Mouse (Mus musculus) adrenal gland, postnatal 10 days (tissue): Measurements from ENCODE around the gene Edem2. TPM values are rescaled to one million over a fixed set of nuclear protein-coding genes. Genes with fewer than 3 reads are reported as not detected.

ENCODE experiments used
- DNase-seq: peaks from one replicate; pipeline ENCODE4 v3.0.0; 2021; ENCODE audit warnings: mixed read lengths
- long read RNA-seq, 2 experiments: library from polyadenylated mRNA; stranded (forward); transcript quantifications; one replicate each; pipeline ENCODE4 v2.0.0; 2021
- total RNA-seq, 2 experiments: library from RNA; stranded (reverse); gene quantifications; 2 replicates each; pipeline ENCODE4 v1.2.3; 2021

Gene Edem2
- total RNA-seq, result 10 to 100 TPM; 32.0 to 39.6 TPM
- long read RNA-seq, experiment 1, transcript Edem2-201 (11 exons, 2,290 nt), result major isoform, 119 of 156 reads
- long read RNA-seq, experiment 1, partial matches to known transcripts, result 25 of 156 reads
- long read RNA-seq, experiment 1, other reads (novel, unspliced or antisense), result 12 of 156 reads
- long read RNA-seq, experiment 2, transcript Edem2-201 (11 exons, 2,290 nt), result major isoform, 41 of 69 reads
- long read RNA-seq, experiment 2, partial matches to known transcripts, result 18 of 69 reads
- long read RNA-seq, experiment 2, other reads (novel, unspliced or antisense), result 10 of 69 reads

DNA sequence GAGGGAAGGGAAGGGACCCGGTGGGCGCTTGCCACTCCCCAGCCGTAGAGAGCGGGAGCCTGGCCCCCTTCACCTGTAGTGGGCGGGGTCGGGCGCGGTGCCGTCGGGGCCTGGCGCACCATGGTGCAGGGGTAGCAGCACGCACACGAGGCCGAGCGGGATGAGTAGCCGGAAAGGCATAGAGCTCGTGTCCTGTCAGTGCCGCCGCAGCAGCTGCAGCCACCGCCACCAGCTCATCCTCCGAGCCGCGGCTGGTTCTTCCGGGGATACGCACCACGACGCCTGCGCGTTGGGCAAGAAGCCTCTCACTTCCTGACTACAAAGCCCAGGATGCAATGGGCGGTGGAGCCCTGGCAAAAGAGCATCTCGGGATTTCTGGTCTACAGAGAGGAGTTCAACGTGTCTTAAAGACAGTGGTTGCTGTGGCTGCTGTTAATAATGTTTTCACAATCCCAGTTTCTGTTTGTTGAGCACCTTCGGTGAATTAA lies at the start of gene Edem2:
Gene Edem2 (minus strand): TSS at position 318 of the 488 bp plus-strand sequence.
- peak; percentile 94 for DNase-seq

DNA sequence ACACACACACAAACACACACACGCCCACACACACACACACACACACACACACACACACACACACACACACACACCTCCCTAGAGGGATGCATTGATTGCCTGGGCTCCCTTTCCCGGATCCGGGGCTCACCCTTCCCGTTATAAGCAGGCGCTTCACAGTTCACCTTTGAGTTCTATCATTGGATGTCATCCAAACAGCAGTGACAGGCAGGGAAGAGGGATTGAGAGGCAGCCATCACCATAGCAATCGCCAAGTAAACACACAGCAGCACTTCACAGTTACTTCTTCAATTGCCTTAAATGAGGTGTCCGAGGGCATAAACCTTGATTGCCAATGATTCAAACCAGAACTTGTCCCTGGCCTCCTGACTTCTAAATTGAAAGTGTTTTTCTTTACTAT lies 49.8 kb upstream of the Edem2 start:
- no peak for DNase-seq

DNA sequence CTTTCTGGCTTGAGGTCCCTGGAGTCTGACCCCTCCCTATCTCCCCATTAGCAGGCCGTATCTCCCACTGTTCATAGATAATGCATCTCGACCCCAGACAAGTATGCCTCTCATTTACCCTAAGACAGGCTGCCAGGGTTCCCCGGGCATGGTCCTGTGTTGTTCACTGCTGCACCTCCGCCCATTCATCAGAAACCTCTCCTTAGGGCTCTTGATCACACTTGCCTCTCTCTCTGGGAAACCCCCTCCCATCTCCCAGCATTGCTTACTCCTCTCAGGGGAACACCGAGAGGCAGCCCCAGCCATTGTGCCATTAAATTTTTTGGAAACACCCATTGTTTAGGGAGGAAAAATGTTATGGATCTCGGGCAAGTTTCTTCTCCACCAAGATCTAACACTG lies 48.7 kb upstream of the Edem2 start:
- DNase-seq, result no peak

DNA sequence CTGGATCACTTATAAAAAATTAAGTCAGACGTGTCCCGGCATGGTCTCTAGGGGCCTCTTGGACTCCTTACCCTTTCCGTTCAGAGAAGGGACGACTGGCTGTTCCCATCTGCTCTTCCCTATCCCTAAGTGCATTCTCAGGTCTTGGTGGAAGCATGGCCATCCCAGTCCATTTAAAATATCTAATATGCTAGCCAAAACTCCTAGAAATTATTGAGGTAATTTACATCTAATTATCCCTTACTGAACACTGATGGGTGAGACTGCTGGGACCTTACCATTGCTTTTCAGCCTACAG lies 48.4 kb upstream of the Edem2 start:
- no peak for DNase-seq

DNA sequence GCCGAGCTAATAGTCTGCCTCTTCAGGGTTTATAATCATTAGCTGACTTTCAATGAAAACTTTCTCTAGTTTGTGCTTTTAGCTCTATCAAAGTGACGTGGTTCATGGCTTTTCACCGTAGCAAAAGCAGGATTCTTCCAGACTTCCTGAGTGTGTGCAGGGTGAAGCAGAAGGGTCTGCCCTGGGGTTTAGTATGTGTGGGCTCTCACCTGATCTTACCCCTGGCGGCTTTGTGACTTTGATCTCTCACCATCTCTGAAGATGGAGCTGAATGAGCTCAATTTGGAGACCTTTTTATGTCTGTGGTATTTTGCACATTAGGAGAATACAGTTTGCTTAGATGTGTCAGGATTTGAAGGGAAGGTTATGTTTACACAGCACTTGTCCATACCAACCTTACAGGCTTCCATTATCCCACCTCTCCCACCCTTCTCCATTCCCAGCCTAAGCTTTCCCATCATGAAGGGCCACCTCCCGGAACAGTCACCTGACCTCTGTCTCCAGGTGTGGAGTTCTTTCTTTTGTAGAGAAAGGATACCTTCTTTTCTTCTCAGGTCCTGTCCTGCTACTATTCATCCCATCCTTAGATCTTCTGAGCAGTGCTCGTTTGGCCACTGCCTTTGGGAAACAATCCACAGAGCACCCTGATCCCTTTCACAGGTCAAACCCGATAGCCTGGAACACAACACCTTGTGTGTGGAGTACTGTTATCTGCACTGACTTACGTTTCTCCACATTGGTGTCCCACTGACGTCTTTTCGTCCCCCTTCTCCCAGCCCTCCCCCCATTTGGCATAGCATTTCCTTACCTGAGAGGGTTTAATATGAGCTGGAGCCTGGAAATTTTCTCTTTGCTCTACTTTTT lies 47.8 kb upstream of the Edem2 start:
- DNase-seq, result no peak

DNA sequence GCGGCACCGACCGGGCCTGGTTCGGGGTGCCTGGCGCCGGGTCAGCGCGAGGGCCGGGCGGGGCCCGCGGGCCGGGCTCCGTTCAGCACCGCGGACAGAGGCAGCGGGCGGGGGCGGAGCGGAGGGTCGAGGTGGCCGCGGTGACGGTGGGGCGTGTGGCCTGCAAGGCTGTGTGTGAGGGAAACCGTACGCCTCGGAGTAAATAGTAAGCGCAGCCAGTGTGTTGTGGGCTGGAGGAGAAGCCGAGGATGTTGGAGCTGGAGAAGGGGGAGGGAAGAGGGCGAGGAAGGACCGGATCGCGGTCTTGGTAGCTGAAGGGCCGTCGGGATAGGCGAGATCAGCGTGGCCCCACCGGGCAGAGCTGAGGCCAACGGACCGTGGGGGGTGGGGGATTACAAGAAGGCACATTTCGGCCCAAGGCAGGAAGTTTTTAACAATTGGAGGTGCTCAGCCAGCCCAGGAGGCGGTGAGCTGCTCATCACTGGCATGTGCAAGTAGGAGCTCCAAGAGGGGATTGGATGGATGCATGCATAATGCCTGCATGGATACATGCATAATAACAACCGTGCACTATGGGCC lies 46.5 kb upstream of the Edem2 start:
- peak; percentile 89 for DNase-seq

DNA sequence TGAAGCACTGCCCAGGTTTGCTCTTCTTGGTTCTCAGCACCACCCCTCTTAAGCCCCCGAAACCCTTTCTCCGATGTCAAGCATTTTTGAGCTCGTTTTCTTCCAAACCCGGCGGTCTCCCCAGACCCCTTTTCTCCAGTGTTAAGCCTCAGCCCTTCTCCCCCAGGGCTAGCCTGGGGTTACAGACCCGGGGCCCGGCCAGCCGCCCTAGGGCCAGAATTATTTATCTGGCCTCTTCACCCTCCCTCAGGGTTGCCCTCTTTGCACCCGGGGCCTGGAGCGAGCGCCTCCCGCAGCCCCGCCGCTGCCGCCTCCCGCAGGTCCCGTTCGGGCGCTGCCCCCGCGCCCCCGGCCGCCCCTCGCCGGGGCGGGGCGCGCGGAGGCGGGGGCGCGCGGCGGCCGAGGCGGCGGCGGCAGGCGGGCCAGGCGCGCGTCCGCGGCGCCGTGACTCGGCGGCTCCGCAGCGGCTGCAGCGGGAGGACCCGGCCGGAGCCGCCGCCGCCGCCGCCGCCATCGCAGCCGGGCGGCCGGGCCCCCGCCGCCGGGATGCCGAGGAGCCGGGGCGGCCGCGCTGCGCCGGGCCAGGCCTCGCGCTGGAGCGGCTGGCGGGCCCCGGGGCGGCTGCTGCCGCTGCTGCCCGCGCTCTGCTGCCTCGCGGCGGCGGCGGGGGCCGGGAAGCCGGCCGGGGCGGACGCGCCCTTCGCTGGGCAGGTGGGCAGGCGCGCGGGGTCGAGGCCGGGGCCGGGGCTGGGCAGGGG lies 45.8 kb upstream of the Edem2 start, which contains the start of gene Mmp24:
Gene Mmp24 (plus strand): TSS at position 416 of the 758 bp plus-strand sequence.
- DNase-seq, result no peak

DNA sequence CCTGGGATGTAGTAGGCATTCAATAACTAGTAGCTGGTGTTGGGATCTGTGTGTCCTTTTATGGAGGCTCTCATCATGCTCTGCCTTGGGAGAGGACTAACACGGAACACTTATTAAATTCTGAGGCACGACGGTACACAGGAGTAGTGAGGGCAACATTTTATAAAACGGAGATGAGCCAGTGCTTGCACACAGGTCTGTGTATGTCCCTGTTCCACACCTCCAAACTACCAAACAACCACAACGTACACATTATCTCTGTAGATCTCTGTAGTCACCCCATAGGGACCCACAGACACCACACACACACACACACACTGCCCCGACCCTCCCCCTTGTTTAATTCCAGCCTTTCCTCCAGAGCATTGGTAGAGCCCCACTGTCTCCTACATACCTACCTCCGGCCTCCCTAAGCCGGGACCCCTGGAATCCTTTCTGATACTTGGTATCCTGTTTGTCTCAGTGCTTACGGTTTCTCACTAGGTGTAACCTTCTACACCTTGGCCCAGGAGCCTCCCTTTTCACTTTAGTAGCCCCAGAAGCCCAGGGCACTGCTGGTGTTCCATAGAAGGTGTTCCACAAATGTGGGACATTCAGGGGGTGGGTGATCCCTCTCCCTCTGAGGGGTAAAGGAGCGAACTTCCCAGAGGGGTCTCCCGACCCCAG lies 45.1 kb upstream of the Edem2 start:
- no peak for DNase-seq

DNA sequence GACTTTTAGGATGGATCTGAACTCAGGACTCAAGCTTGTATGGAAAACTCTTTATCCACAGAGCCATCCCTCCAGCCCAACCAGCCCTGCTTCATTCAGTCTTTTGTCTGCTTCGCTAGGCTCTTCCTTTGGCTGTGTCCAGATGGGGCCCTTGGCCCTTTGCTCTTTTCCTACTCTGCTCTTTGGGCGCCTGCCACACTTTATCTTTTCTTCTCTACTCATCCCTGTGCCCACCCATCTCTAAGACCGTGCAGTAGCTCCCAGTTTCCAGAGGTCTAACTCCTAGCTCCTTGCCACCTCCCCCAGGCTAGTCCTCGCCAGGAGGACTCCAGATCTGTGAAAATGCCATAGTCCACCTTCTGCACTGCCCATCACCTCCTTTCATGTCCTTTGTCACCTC lies 44.4 kb upstream of the Edem2 start:
- DNase-seq, result no peak

DNA sequence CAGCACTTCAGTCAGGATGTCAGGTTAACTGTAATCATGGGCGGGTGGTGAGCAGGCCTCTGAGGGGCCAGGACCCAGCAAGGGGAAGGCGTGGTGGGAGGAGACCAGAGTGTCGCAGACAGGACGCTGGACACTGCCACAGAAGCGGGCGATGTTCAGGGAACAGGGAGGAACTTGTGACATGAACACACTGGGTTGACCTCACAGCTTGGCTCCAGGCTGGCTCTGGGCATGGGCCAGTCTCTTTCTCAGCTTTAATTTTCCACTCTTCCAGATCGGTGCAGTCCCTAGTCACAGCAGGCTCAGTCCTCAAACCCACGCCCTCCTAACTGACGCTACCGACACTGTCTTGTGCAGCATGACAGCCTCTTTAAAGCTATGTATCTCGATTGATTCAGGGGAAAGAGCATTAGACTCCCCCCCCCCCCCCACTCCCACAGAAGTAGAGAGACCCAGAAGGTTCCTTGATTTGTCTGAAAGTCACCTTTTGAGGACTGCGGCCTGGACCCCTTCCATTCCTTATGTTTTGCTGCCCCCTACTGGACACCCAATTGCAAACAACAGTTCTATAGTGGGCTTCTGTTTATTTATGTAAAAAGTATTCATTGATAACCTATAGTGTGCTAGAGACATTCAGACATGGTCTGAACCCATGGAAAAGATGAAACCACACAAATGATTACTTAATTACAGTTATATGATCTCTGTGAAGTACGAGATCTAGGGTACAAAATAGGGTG lies 35.6 kb upstream of the Edem2 start:
- DNase-seq, result peak; percentile 86

DNA sequence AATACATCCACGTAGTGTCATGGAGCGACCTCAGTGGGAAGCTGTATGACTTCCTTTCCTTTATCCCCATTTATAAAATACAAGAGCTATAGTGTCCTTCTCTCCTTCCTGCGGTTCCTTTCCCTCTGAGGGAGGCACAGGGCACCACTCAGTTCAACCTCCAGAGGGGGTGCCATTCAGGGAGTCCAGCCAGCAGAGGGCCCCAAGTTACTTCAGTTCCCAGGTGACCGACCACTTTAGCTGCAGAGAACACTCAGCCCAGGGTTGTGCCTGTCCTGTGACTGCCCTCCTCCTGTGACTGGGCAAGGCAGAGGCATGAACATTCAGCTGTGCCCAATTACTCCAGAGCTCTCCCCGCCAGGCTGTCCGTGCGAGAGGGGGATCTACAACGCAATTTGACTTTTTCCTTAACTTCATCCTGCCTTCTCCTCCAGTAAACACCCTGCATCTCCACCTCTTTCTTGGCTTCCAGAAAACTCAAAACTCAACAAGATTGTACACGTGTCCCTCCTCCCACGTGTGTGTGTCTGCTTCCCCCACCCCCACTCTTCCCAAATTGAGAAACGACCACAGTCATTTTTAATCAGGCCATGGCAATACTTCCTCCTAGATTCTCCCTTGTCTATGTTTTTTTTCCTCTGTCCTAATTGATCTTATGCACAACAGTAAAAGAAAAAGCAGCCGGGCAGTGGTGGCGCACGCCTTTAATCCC lies 27.7 kb upstream of the Edem2 start:
- DNase-seq, result no peak

DNA sequence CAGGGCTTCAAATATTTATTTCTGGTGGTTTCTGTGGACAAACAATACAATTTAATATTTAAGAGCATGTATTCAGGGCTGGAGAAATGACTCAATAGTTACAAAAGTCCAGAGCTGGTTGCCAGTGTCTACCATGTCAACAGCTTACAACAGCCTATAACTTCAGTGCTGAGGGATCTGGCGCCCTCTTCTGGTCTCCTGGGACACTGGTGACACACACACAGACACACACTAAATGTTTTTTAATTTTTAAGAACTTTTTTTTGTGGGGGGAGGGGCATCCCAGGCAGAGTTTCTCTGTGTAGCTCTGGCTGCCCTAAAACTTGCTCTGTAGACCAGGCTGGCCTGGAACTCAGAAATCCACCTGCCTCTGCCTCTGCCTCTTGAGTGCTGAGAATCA lies 26.5 kb upstream of the Edem2 start:
- peak; percentile 84 for DNase-seq

DNA sequence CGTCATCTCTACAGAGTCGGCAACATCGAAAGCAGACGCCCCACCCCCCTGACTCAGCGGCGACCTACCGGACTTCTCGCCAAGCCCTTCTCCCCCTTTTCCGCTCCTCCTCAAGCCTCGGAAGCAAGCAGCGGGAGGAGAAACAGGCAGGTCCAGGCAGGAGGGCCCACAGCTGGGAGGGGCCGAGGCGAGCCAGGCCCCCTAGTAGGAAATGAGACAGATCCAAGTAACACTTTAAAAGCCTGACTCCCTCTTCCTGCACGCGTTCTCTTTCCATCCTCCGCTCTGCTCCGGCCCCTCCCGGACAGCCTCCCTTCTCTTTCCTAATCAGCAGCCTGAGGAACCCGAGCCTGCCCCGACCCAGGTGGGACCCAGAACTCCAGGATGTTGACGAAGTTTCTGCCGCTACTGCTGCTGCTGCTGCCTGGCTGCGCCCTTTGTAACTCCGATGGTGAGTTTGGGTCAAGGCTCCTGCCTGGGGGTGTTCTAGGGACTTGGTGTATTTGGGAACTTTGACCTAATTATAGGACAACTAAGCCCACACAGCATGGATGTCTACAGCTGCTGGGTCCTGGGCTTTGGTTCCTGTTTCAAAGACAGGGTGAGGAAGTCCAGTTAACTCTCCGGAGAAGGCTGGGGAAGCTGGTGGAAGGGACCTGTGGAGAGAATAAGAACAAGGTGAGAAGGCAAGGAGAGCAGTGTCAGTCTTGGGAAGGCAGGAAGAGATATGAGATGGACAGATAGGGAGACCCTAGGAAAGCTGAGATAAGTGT lies 21.9 kb upstream of the Edem2 start, which contains the start of gene Procr:
Gene Procr (plus strand): TSS at position 104 of the 773 bp plus-strand sequence.
- DNase-seq, result peak; percentile 72

DNA sequence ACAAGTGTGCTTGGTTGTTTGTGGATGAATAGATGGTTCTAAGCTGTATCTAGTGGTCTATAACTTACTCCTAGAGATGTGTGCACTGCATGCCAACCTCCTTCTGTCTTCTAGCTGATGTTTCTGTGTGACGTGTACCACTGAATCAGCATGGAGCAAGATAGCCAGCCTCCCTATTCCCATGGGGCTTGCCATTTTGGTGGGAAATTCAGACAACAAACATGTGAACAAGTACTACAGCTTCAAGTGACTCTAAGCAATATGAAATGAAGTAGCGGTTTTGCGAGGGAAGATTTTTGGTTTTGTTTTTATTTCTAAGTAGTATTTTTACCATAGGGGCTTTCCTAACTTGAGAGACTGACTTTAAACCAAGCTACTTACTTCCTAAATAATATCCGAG lies 20.1 kb upstream of the Edem2 start:
- DNase-seq, result no peak

DNA sequence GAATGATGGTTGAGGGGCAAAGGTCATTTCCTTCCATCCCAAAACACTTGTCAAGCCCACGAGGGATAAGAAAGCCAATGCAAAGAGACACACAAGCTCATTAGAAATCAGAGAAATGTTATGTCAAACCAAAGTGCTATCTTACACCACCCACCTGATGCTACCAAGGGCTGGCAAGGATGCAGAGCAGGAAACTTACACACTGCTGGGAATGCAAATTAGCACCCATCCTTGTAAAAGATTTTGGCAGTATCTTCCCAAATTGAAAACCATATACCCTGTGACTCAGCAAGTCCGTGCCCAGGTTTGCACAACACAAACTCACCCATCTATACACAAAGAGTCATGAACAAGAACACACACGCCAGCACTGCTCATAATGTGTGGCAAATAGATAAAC lies 16.2 kb upstream of the Edem2 start:
- DNase-seq, result no peak

DNA sequence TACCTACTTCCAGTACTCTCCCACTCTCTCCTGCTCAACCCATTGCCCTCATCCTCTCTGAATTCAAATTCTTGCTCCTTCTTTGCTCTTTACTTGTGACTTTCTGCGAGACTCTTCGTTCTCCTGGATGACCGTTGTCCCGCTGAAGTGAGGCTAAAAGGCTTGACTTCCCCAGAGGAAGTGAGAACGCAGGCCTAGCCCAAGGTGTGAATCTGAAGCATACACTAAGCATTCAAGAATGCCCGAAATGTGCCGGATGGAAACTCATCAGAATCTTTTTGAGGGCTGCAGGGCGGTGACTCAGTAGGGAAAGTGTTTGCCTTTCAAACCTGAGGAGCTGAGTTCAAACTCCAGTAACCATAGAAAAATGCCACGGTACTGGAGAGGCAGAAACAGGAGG lies 14.1 kb upstream of the Edem2 start:
- no peak for DNase-seq

DNA sequence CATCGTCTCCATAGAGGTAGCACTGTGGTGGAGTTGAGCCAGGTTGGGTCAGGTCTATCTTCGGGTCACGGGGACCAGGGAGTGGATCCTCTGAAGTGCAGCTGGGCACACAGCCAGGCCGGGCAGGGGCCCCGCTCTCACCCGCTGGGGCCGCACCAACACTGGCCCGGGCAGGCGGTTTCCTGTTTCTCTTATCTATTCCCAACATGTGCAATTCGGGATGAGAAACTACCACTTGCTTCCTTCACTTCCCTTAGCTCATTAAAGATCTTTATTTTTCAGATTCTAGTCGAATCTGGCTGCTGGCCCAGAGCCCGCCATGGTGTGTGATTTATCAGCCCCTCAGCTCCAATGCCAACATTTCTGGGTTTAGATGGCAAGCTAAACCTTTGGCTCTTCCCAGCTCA lies 13.7 kb upstream of the Edem2 start:
- DNase-seq, result peak; percentile 79

DNA sequence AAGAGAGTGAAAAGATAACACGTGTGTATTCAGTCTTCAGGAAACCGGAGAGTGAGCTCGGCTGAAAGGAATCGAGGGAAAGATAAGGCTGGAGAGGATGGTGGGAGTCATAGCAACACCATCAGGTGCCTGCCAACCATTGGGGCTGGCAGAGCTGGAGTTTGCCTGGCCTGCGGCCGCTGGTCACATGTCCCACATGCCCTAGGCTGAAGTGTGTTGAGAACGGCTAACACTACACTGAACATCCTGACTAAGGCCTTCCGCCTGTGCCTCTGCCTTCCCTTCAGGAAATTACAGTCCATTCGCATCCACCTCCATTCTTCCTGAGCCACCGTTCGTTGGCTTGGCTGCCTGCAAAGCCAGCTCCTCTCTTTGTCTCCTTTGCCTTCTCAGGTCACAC lies 12.9 kb upstream of the Edem2 start:
- DNase-seq, result peak; percentile 14

DNA sequence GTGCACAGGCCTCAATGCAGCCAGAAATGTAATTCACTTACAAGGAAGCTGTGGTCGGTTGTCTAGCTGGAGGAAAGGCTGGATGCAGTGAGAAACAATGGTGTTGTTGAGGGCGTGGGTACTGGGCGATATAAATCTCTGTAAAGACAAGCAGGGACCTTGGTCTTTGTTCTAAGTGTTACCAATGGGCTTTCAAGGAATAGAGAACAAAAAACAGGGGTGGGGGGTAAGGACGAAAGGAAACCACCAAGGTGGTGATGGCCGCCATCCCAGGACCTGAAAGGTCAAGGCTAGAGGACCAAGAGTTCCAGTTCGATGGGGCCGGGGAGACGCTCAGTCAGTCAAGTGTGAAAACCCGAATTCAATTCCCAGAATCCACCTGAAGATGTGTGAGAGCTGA lies 8.5 kb upstream of the Edem2 start:
- DNase-seq, result peak; percentile 25

DNA sequence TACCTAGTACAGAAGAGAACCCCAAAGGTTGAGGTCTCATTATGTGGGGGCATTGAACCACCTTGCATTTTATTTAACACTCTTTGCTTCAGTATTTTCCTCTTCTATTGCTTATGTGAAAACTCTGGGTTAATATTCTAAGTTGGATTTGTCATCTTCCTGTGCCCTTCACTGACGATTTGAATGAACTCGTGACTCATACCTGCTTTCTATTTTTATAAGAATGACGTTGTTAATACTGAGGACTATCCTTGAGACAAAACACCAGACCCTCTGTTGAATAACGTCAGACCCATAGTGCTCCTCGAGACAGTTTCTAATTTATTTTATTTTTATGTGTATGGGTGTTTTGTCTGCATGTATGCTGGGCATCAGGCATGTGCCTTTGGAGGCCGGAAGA lies 7.7 kb upstream of the Edem2 start:
- DNase-seq, result peak; percentile 13
